Mouse (Mus musculus) heart, adult 9 months (tissue): Measurements from ENCODE around the gene Mast3.
"Not testable (repeated sequence)": the region's sequence is repeated elsewhere in the genome, so short reads cannot be mapped to it uniquely, and the experiment has no call there.

ENCODE experiments used
- DNase-seq, 2 experiments: peaks; one replicate each; pipeline ENCODE4 v3.0.0; 2022; ENCODE audit warnings: low spot score in 2 of 2

Mast3 gene

DNA sequence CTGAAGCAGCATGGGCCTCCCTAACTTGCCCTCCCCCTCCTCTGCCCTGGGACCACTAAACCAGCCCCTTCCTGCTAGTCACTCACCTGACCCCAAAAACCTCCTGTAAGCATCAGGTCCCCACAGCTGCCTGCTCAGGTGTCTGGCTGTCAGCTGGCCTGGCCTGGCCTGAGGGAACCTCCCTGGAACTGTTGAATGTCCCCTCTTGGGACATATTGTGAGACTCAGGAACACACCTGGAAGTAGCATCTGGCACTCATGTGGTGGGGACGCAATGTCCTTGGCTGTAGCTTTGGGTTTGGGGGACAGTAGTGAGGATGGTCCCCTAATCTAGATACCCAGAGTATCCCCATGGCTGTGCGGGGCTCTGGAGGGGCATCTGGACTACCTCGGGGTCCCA lies 29.2 kb upstream of the Mast3 start:
- DNase-seq = no peak

DNA sequence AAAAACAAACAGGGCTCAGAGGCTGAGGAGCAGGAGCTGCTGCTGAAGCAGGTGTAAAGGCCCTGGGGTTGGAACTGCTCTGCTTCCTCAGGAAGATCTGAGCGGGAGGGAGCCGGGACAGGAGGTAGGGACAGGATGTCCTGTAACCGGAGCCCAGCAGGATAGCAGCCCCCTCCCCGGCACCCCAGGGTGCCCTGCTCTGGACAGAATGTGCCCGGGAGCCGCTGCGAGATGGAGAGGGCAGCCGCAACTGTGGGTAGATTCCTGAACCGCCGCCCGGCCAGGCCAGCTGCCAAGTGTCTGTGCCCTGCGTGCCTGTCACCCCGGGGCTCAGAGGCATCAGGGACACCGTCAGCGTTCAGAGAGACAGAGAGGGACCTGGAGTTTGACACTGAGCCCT lies 28.7 kb upstream of the Mast3 start:
- peak; percentile 76 to 84 for DNase-seq

DNA sequence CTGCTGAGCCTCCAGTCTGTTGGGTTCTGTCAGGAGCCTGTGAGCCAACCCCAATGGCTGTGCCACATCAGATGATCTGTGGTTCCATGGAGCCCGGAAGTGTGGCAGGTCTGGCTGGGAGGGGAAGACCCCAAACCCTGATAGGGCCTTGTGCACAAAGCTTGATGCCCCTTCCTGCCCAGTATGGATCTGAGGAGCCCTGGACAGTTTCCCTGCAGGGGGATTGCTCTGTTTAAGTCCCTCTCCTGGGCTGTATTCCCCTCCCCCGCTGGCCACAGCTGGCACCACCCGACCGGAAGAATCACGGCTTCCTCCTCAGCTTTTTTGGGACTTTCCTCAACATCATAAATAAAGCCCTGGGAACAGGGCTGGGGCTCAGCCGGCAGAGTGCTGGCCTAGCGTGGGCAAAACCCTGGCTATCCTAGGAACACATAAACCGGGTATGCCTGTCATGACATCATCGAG lies 28.2 kb upstream of the Mast3 start:
- peak; percentile 48 to 59 for DNase-seq

GRCm38 (mm10) chr8:70832371-70832770 lies 27.5 kb upstream of the Mast3 start:
- DNase-seq = no peak

GRCm38 (mm10) chr8:70831517-70831916 lies 26.7 kb upstream of the Mast3 start:
- no peak for DNase-seq

DNA sequence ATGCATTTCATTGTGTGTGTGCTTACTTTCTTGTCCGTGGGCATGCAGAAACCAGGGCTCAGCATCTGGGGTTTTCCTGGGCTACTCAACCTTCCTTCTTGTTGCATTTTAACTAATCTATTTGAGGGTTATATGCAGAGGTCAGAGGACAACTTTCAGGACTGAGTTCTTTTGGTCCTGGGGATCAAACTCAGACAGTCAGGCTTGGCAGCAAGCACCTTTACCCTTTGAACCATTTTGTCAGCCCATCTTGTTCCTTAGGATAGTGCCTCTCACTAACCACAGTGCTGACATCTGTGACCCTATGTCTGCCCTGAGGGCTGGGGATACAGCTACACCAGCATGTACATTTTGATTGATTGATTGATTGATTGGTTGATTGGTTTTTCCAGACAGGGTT lies 22.9 kb upstream of the Mast3 start:
- no peak for DNase-seq

GRCm38 (mm10) chr8:70827010-70827409 lies 22.2 kb upstream of the Mast3 start:
- no peak for DNase-seq

DNA sequence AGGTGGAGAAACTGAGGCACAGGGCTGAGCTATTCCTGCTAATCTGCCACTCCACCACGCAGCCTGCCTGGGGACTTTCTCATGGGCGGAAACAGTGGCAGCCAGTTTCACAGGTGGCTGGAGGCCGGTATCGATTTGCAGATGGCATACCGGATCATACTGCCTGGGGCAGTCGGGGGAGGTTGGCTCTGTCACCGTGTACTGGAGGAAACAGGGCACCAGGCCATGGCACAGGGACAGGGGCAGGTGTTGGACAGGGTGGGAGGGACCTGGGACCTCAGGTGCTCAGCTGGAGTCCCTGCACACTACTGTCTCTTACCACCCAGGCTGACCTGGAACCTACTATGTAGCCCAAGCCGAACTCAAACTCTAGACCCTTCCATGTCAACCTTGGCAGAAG lies 21.0 kb upstream of the Mast3 start:
- no peak for DNase-seq

DNA sequence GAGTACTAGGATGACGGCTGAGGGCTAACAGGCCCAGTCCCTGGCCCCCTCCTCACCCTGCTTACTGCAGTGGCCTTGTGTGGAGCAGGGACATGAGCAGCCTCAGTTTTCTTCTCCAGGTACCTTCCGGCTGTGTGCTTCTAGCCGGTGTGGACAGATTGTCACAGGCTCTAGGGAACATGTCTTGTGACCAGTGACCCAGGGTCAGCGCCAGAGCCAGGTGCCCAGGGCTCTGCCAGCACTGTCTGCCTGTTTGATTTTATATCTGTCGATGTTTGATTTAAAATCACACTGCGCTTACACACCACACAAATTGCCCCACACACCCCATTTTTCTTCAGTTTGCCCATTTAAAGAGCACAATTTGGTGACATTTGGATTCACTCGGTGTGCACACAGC lies 18.9 kb upstream of the Mast3 start:
- DNase-seq = no peak

DNA sequence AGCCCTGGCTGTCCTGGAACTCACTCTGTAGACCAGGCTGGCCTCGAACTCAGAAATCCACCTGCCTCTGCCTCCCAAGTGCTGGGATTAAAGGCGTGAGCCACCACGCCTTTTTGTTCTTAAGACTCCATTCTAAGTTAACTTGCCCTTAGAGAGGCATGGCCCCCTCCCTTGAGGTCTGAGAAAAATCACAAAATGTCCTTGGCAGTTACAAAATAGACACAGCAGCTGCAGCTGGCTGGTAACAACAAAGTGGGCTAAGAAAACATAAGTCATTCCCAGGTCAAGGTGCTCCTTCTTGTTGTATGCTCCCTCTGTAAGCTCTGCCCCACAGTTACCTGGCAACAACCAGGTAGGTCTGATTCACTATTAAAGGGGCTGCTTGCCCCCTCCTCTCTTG lies 17.7 kb upstream of the Mast3 start:
- DNase-seq = not testable (repeated sequence)

DNA sequence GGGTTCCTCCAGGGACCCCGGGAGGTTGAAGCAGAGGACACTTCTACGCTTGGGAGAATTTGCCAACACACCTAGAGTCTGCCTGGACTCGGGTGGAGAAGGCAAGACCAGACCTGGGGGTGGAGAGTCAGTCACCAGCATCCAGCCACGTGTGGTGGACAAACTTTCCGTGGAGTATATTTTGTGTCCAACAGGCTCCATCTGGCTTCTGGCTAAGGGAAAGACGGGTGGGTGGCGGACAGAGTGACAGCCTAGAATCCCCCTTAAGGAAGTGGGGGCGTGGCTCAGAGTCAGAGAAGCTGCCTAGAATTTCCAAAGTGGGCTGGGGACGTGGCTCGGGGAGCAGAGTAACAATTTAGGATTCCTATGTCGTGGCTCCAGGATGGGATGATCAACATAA lies 17.1 kb upstream of the Mast3 start:
- no peak for DNase-seq

DNA sequence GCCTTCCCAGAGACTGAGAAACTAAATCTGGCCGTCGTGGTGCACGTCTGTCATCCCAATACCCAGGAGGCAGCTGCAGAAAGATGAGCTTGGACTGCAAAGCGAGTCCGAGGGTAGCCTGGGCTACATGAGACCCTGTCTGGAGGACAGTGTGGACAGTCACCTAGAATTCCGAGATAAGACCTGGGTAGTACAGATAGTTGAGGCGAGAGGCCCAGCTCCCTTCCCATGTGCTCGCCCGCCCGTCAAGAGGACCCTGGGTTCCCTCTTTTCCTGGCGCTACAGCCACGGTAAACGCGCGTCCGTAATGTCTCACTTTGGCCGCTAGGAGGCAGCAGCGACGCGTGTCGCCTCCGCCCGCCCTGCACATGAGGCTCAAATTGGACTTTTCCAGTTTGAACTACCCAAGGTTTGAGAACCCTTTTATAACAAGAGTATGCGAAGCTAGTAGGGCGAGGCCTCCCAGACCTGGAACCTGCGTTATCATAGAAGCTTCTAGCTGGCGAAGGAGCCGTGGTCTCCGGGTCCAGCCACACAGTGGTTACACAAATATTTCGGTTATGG lies 16.6 kb upstream of the Mast3 start:
- DNase-seq = peak; percentile 48 to 53

- peak; percentile 73 to 77 for DNase-seq
Measured at GRCm38 (mm10) chr8:70820101-70820935, 15.5 kb upstream of the Mast3 start.

DNA sequence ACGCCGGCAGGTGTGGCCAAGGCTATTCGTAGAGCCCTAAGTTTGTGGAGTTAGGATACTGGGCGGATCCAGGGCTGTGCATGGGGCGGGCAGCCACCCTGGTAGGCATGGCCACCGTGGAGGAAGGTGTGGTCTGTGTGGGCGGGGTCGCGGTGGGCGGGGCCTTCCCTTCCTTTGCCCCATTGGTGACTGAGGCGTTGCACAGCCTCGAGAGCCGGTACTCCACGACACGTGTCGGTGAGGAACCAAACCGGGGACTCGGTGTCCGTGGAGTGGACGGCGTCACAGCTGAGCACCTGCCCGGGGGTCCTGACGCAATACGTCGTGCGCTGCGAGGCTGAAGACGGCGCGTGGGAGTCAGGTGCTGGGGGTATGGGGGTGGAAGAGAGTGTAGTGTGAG lies 11.8 kb upstream of the Mast3 start:
- no peak for DNase-seq

DNA sequence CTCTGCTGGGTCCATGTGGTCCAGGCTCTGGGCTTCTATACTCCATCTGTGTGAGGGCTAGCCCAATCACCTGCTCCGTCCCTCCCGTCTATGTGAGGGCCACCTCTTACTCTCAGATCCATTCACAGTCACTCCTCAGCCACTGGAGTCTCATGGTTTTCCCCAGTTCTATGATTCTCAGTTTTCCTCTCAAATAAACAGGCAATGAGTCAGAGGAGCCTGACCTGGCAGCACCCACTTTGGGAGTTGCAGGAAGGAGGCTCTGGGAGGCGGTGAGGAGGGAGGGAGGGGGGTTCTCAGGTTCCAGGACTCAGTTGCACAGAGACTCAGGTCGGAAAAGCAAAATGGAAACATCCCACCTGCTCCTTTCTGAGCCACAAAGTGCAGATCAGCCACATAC lies 8.0 kb upstream of the Mast3 start:
- no peak for DNase-seq

DNA sequence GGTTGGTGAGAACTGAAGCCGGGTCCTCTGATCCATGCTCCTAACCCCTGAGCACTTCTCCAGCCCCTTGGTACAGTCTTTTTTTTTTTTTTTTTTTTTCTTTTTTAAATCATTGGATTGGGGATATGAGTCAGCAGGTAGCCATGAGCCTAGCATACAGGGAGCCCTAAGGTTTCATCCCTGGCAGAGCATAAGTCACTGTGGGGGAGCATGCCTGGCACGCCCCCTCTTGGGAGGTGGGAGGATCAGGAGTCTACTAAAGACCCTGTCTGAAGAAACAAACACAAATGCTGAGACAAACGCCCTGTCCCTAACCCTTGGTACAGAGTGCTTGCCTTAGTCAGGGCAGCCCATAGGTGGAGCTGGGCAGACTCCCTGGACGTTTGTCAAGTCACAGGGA lies 7.2 kb upstream of the Mast3 start:
- DNase-seq = no peak

GRCm38 (mm10) chr8:70810962-70811680 lies 6.3 kb upstream of the Mast3 start:
- no peak for DNase-seq

- no peak for DNase-seq
Measured at GRCm38 (mm10) chr8:70808955-70809701, 4.3 kb upstream of the Mast3 start.

- DNase-seq = no peak
Measured at GRCm38 (mm10) chr8:70808239-70808638, 3.4 kb upstream of the Mast3 start, which contains the start of gene Il12rb1. Gene Il12rb1 (plus strand): TSS chr8:70808449.

GRCm38 (mm10) chr8:70807304-70807703 lies 2.5 kb upstream of the Mast3 start:
- DNase-seq = no peak

- DNase-seq = peak in 1 of 2 experiments; percentile 65
Measured at GRCm38 (mm10) chr8:70806541-70806940, 1.7 kb upstream of the Mast3 start.
